Mouse (Mus musculus) gastrocnemius, postnatal 4 days (tissue): ENCODE results near the gene Myo1d. TPM values are rescaled to one million over a fixed set of nuclear protein-coding genes. Genes with fewer than 3 reads are reported as not detected.

Experiments used
- DNase-seq, 2 experiments: peaks; one replicate each; pipeline ENCODE4 v3.0.0; 2021 to 2022; ENCODE audit warnings: low spot score in 2 of 2, mixed read lengths in 2 of 2
- total RNA-seq, 2 experiments: library from RNA; stranded (reverse); gene quantifications; 2 replicates each; pipeline ENCODE4 v1.2.3; 2021

Myo1d gene
- total RNA-seq, 2 experiments from 2014 or later, result 7.4 to 8.4 TPM

DNA sequence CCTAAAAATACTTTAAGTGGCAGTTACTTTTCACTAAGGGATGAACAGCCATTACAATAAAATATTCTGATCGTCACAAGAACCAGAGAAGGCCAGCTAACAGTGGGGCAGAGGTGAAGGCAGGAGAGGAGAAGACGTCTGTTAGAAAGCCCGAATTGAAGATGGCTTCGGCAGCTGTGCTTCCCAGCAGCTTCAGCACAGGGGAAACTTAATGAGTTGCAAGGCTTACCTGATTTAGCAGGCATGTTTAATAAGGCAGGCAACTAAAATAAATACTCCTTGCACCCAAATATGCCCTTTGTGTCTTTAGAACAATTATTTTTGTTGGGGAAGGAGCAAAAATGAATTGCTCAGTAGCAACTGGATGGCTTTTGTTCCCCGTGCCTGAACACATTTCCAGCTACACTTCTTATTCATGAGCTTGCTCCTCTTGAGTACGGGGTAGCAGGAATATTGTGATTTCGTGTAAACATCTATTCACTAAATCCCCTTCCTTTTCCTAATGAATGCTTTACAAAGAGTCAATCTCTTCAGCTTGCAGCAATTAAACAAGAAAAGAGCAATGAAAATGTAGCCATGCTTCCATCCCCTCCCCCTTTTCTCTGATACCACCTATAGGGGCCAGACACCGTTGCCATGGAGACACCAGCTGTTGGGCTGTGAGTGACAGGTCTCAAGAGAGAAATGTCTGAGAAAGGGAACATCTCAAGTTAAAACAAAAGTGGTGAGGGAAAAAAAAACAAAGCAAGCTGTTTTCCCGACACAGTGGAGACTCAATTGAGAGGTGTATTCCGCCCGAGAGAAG lies 157.4 kb downstream of the Myo1d start:
- DNase-seq, result no peak

- DNase-seq, result no peak
These were observed 164.7 kb downstream of the Myo1d start for GRCm38 (mm10) chr11:80614949-80615725.

DNA sequence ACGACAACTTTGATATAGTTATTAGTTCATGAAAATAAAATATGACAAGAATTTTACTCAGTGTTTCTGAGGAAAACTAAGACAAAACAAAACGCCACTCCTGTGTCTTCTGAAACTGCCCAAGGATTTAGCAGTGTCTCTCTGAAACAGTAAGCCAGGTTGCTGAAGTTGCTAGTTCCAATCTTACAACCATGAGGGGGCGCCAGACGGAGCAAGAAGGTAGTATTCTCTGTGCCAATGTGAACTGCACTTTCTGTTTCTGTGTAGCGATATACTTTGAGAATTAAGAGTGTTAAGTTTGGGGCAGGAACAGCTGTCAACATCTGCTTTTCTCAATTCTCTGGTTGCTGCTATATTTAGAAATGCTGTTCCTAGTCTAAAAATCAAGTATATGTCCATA lies 165.4 kb downstream of the Myo1d start:
- DNase-seq, result no peak

- peak in 1 of 2 experiments; percentile 41 for DNase-seq
These were observed 166.3 kb downstream of the Myo1d start for GRCm38 (mm10) chr11:80613534-80613933.

GRCm38 (mm10) chr11:80602707-80603441 lies 177.0 kb downstream of the Myo1d start:
- no peak for DNase-seq

DNA sequence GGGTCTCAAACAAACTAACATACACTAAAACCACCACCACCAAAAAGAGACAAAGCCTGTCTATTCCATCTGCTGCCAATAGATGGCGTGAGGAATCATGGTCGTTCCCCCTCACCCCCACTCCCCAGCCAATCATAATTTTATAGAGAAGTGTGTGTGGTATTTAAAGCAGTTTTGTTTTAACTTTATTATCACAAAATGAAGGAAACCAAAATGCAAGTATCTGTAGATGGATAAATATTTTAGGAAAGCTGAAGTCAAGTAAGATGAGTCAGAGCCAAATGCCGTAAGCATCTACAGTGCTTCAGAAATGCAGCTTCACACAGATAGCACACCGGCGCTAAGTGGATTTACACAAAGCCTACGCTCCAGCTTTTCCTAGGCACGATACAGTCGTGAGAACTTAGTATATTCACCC lies 177.8 kb downstream of the Myo1d start:
- DNase-seq, result no peak

DNA sequence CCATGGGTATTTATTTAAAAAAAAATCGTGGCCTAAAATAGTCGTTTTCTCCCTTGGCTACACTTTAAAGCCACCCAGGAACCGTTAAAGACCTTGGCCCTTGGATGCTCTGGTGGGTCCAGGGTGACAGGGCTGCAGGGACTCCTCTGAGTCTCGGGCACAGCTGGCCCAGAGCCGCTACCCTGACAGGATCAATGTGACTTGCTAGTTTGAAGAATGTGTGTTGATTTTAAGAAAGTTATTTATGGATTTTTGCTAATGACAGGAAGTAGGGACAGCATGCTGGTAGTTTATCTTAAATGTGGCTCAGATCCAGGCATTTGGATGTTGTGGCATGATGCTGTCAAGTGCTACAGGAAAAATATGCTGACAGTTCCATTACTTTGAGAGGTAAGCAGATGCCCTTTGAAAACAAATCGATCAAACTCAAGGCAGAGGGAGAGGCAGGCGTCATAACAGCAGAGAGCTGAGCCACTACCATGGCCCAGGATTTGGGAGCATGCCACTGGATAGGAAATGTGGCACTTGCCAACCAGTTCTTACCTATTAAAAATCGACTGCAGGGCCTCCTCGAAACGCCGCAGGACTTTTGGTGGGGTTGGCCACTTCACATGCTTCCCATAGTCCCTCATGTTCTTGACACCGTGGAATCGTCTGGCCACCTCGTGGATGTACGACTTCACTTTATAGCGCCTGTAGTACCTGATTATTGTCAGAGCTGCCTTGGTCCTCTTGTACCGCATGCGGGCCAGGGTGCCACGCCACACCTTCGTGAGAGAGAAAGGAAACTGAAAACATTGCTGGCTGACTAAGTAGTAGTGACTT lies 178.6 kb downstream of the Myo1d start:
- DNase-seq, result no peak

GRCm38 (mm10) chr11:80595482-80595881 lies 184.3 kb downstream of the Myo1d start:
- DNase-seq, result no peak

GRCm38 (mm10) chr11:80589387-80589786 lies 190.4 kb downstream of the Myo1d start:
- no peak for DNase-seq

- DNase-seq, result no peak
These were observed 194.1 kb downstream of the Myo1d start for GRCm38 (mm10) chr11:80585761-80586160.

DNA sequence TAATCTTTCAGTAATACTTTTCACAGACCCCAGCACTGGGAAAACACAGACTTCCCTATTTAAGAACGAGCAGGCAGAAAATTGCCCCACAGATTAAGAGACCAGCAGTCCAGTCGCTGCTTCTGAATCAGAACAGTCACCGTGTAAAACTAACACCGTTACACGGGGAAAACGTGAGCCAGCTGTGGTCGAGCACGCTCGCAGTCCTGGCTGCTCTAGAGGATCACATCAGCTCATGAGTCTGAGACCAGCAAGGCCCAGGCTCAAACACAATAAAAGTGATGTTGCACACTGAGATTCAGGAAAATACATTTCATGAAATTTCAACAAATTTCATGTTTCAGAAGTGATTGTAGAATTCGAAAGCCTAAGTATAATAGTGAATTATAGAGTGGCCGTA lies 194.6 kb downstream of the Myo1d start:
- DNase-seq, result no peak

DNA sequence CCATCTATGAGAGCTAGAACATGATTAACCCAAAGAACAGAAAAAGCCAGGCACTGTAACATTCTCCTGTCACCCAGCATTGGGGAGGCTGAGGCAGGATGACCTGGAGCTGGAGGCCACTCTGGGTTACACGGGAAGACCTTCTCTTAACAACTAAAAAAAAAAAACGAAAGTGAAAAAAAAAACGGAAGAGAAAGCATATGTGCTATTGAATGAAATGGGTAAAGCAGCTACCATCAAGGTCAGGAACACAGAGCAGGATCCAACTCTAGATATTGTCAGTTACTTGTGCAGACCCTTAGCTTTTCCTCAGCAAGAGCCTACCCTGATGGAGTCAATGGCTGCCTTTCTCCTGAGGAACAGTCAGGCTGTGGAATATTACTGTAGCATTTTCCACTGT lies 199.3 kb downstream of the Myo1d start:
- DNase-seq, result no peak

DNA sequence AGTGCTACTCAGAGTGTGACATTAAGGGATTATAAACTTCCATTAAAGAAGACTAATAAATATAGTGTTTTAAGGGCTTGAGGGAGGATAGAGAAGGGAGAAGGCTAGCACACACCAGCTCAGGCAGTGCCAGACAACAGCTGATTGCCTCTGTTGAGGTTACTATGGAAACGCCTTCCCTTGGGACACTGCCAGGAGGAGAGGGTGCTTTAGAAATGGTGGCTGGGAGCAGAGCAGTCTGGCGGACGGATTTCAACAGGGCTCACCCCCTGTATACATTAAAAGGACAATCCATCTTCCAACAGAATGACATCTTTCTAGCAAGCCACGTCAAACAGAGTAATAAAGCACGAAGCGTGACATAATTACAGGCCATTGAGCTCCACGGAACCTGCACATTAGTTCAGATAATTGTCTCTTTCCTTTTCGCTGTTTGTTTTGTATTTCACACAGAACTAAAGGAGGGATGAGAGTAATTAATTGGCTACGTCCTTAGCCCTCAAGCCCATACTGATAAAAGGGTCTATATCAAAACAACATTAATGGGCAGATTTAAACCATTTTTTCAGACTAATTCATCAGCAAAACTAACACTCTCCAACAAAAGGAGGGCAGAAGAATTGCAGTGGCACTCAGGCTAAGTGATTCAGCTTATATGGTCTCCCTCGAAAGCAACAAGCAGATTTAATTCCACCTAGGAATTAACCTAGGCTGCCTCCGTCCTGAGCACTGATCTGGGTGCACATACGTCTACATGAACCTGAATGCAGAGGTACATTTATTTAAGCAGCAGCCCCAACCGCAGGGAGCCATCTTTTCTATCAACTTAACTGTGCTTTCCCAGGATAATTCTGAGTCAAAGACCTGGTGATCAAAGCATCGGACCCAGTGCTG lies 201.8 kb downstream of the Myo1d start:
- DNase-seq, result peak; percentile 29 to 54

GRCm38 (mm10) chr11:80575794-80576193 lies 204.0 kb downstream of the Myo1d start:
- no peak for DNase-seq

DNA sequence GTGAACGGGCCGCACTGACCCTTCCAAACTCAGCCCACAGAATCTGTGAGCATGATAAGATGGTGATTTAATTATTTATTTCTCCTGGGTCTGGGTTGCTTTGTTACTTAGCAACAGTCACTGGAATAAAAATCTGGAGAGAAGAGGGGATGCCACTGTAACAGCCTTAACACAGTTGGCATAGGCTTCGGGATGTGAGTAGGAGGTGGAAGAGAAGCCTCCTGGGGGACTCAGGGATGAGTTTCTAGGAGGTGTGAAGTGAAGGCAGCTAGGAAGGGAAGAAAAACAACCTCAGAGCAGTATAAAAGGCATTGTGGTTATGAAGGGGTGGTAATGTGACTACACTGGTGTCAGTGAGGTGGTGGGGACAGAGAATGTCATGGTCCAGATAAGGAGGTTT lies 213.5 kb downstream of the Myo1d start:
- no peak for DNase-seq

GRCm38 (mm10) chr11:80564975-80565965 lies 214.6 kb downstream of the Myo1d start:
- DNase-seq, result no peak

GRCm38 (mm10) chr11:80562479-80562878 lies 217.3 kb downstream of the Myo1d start:
- DNase-seq, result no peak

DNA sequence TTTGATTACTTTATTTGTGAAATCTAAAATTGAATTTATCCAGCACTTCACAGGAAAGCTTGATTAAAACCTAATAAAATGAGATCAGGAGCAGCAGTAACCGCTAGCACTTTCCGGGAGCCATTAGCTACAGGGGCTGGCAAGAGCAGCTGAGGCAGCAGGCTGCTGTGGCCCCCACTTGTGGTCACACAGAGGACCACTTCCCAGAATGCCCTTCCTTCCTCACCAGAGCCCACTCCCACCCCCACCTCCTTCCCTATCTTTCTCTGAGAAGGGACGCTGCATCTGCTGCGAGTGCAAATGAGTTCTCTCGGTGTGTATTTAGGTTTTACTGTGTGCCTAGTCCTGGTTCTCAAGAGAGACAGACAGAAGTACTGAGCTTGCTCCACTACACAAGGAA lies 219.1 kb downstream of the Myo1d start:
- no peak for DNase-seq

- DNase-seq, result no peak
These were observed 224.4 kb downstream of the Myo1d start for GRCm38 (mm10) chr11:80555416-80555815.
